Mouse (Mus musculus) spleen, embryonic (tissue): ENCODE measurements at regions not wholly inside any gene's neighbourhood (a gene's known extent, or its start where the extent isn't known, plus 50 kb on each side); places are given as distances from the start of the nearest gene placed in this dataset.

ENCODE experiments used
- CTCF ChIA-PET: fragments of 350-600 bp; sonication (Branson Sonifier 250); formaldehyde crosslinking; loops from one replicate; lab custom pipeline; 2022; lab: Charles Lee

GRCm38 (mm10) chr8:82702044-82702443 is 71.9 kb downstream of the Zfp330 start:
- CTCF ChIA-PET: no interaction called here

DNA sequence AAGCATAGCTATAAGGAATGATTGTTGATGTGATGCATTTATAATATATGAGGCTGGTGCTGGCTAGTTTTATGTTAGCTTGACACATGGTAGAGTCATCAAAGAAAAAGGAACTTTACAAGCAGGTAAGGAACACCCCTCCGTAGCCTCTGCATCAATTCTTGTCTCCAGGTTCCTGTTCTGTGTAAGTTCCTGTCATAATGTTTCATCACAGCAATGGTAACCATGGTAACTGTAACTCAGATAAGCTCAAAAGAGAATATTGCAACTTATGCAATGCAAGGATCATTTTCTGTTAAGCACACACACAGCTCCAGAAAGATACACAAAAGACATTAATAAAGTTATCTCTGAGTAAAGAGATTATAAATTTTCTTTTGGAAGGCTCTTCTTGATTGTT is 73.5 kb downstream of the Zfp330 start:
- CTCF ChIA-PET: no interaction called here

GRCm38 (mm10) chr8:82699221-82699620 is 74.7 kb downstream of the Zfp330 start:
- CTCF ChIA-PET: no interaction called here

GRCm38 (mm10) chr8:82698071-82698470 is 75.9 kb downstream of the Zfp330 start:
- CTCF ChIA-PET: interaction anchor here (0.6 kb wide), 1 partner anchor 1042 kb away, joined by 3 read pairs; no protein-coding TSS in a partner anchor

DNA sequence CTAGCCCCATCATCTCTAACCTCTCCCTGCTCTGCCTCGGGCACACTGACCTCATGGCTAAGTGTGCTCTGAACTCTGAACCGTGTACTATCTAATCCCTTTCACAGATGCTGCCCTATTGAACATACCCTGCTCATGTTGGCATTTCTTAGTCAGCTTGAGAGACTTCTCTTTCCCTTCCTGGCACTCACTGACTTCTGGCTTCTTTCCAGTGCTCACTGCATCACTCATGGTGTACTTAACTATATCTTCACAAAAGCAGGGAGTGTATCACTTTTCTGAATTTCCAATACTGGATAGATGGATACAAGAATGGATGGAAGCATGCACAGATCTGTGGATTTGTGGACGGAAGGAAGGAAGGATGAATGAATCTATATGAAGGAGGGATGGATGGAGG is 80.9 kb downstream of the Zfp330 start:
- CTCF ChIA-PET: no interaction called here

DNA sequence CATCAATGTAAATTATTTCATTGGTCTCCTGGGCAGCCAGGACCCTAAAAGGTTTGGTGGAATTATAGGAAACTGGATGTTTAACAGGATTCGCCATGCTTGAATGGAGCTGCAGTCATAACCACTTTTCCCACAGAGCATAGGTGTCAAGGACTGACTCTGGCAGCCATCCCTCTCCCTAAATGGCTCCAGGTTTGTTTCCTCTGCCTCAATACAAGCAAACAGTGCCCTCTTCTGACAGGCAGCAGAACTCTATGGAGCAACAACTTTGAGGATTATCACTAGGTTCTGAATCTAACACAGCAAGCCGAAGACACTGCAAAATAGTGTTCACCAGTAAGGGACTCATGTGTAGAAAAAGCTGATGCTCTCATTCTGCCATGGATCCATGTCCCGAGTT is 84.6 kb downstream of the Zfp330 start:
- CTCF ChIA-PET: no interaction called here

DNA sequence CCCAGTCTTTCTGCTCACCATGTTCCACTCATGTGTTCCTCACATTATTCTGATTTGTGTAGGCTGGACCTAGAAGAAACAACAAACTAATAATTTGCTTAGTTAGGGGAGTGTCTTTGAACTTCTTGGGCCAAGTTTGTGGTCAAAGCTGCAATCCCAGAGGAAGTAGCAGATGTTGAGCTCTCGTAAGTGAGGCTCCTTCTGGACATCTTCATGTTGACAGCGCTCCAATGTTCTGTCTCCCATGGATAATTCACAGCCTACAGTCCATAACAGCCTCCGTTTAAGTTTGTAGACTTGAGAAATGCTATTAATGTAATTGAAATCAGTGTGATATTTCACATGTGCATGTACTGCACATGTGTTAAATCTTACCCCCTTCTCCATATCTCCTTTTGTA is 88.0 kb downstream of the Zfp330 start:
- CTCF ChIA-PET: no interaction called here

DNA sequence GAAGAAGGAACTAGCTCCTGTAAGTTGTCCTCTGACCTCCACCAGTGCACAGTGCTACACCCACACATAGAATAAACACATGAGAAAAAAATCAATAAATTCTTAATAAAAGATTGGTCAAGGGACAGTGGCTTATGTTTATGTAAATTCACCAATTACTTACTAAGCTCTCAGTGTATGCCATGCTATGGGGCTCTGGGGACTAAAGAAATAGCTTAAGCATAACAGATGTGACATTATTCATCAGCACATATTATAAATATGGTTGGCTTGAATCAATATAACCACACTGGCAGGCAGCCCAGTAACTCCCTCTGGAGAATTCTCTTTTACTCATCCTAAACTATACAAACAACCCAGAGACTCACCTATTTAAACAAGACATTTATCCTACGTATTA is 95.2 kb downstream of the Zfp330 start:
- CTCF ChIA-PET: no interaction called here

GRCm38 (mm10) chr8:82677781-82678180 is 96.2 kb downstream of the Zfp330 start:
- CTCF ChIA-PET: no interaction called here

- CTCF ChIA-PET: no interaction called here
These were observed 104.7 kb downstream of the Zfp330 start for GRCm38 (mm10) chr8:82669241-82669640.

DNA sequence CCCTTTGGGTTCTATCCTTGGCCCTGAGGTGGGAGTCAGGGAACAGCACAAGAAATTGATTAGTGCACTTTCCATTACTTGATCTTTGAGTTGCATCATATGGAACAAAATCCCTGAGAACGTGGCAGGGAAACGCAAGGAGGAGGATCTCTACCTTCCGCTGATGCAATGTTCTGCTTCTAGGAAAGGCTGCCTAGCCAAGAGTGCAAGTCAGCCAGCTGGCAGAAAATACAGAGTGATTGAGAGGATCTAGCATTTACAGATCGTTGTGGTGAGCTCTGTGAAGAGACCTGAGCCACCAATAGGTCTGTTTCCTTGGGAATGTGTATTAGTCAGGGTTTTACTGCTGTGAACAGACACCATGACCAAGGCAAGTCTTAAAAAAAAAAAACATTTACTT is 108.8 kb downstream of the Zfp330 start:
- CTCF ChIA-PET: no interaction called here

DNA sequence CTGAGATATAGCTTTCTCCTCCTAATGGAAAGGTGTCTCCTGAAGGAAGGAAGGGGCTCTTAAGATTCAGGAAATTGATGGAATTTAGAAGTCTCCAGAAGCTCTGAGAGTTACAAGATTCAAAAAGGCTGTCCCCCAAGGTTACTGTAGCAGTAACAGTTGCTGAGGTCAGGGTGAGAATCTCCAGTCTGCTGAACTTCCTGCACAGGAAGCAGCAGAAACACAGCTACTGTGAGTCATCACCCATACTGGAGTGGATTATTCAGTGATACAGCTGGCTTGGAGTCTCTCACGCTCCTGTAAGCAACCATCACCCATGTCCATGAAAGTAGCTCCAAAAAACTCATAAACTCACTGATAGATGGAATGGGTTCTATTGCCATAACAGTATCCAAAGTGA is 133.5 kb downstream of the Zfp330 start:
- CTCF ChIA-PET: no interaction called here

DNA sequence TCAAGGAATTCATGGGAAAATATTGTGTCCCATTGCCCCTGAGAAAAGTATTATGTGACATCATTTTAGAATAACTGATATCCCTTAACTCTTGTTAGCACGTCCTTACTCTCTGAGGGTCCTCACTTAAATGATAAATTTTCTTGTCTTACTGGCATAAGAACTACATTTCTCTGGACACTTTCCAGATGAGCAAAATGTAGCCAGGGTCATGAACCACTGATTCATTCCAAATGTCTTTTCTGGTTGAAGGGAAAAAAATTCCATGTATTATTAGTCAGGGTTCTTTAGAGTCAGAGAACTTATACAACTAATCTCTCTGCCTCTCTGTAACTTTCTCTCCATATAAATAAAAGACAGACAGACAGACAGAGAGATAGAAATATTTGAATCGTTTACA is 143.5 kb downstream of the Zfp330 start:
- CTCF ChIA-PET: no interaction called here

- CTCF ChIA-PET: no interaction called here
These were observed 150.0 kb downstream of the Zfp330 start for GRCm38 (mm10) chr8:82623791-82624431.

DNA sequence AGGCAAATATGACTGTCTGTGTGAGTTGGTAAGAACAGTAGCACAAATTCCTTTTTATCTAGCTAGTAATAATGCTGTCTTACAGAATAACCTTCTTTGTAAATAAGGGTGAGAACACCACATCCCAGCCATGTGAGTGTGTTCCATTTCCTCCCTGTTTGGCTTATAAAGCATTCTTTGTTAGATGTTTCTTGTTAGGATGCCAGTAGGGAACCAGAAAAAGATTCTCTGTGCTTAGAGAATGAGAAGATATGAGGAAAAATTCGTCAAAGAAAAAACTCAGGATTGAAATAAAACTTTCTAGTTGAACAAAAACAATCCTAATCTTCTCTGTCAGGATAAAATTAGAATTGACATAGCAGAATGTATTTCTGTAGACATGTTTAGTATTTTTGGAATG is 155.3 kb downstream of the Zfp330 start:
- CTCF ChIA-PET: no interaction called here

DNA sequence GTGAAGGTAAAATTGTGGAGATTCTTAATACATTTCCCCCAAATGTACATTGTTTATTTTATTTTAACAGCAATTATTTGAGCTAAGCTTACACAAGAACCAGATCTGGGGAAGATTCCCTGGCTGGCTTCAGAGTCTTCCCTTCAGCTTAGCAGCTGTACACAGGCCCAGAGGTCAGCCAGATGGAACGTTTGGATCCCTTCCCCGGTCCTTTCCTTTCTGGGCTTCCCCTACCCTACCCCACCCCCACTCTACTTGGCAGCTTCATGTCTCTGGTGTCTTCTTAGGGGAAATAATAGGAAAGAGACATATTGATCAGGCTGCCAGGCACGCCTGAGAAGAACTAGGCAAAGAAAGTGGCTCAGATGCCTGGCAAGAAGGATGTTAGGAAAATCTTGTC is 172.4 kb downstream of the Zfp330 start:
- CTCF ChIA-PET: no interaction called here

DNA sequence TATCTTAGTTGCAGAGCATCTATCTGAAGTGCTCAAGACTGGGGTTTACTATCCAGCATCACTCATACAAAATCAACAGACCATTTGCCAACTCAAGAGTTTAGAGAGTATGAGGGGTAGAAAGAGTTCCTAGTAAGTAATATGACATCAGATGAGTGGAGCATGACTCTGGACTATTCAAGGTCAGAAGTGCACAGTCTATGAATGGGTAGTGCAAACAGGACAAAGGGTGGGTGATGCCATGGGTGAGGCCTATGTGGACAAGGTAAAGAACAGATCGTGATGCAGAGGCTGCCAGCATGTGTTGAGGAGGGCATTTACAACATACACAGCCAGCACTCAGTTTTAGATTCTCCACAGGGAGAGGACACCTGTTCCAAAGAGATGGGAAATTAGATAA is 170.4 kb upstream of the Il15 start:
- CTCF ChIA-PET: no interaction called here

DNA sequence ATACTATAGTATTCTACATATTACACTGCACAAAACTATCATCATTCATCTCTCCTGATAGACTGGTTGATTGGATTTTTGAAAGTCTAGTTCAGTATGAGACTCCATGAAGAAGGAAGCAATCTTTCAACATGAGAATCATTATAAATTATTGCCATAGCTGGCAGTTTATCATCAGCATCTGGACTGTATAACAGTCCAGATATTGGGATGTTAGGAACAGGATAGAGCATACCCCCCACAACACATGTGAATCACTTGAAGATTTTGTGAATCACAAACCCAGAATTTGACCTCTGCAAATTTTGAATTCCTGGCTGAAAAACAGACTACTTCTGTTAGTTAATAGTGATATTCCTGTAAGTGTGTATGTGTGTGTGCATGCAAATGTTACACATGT is 135.1 kb upstream of the Il15 start:
- CTCF ChIA-PET: no interaction called here

DNA sequence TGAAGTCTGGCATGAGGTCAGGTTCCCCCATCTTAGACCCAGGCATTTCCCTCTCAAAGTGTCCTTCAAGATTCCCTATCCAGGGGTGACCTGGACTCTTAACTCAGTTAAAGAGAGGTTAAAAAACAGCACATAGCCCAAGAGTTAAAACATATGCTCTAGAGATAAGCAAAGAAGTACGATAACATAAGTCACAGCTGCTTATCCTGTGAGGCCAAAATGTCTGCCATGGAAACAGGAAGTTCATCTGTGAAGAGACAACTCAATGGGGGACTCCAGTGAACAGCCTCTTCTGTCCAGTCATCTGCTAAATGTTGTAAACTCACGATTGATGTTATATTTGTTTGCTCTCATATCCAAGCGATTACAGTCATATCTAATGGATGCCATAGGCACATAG is 126.1 kb upstream of the Il15 start:
- CTCF ChIA-PET: no interaction called here

GRCm38 (mm10) chr8:82523866-82524265 is 120.8 kb upstream of the Il15 start:
- CTCF ChIA-PET: no interaction called here

- CTCF ChIA-PET: no interaction called here
These were observed 95.5 kb upstream of the Il15 start for GRCm38 (mm10) chr8:82498496-82498895.

DNA sequence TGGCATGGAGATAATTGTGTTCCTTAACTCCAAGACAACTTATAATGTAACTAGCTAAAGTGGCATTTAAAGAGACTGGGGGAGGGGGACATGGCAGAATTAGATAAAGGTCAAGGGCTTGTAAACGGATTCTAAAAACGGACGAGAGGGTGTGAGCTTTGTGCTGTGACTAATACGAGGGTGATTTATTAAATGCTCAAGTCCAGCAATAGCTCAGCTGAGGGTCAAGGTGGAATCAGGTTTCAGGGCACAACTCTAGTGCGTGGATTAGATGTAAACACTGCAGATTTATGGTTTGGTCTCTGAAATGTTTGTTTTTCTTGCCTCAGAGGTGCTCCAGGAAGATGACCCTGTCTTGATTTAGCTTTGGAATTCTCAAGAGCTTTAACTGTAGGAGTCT is 74.8 kb upstream of the Il15 start:
- CTCF ChIA-PET: no interaction called here

GRCm38 (mm10) chr8:82477426-82477769 is 74.4 kb upstream of the Il15 start:
- CTCF ChIA-PET: no interaction called here

DNA sequence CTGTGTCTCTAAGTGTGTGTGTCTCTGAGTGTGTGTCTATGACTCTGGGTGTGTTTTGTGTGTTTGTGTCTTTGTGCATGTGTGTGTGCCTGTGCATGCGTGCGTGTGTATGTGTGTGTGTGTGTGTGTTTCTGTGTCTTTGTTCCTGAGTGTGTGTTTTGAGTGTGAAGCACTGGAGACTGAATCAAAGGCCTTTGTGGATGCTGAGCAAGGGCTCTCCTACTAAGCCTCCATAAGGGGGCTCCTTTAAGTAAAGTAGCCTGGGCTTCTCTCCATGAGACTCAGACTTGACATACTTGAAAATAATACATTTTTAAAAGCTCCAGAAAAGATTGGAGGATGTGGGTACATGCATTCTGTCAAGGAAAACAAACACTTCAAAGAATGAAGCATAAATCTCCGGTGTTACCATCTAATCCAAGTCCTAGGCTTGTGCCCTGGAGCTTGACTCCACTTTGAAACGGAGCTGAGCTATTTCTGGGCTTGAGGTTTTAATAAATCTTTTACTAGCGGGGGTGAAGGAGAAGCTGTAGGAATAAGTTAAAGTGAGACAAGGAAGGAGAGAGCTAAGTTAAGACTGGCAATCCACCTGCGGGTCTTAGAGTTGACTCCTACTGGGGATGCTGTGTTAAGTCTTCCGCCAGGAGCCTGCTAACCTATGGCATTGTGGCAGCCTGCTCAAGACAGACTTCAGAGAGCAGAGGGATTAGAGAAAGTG is 73.8 kb upstream of the Il15 start:
- CTCF ChIA-PET: no interaction called here
